Mouse (Mus musculus): ENCODE measurements around the gene Map3k5. TPM values are rescaled to one million over a fixed set of nuclear protein-coding genes. Genes with fewer than 3 reads are reported as not detected.

Gene Map3k5
- polyA plus RNA-seq, 1 experiment from 2014 or later = 4.2 TPM

DNA sequence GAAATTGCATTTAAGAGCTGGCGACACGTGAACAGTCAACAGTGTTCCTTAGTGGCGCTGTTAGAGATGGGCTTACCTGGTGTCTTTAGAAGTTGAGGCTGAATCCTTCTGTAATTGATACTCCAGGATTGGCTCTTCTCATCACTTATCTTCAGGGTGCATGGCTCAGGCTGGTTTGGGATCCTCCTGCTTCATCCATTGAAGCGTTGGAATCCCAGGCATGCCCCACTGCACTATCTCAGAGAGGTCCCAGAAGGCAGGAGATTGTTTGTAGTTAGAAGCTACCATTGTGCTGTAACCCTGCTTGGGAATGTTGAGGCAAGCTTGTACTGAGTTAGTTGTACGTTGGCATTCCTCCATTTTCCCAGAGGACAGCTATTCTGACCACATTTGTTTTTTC, 13.6 kb downstream of the Map3k5 start:
- WGBS (ENCODE audit: insufficient replicate concordance) = 83% methylated on average over 5 of the region's 5 CpGs
- Histone ChIP-seq H3K4me3 (ENCODE audit: low read depth, low read length) (no peak overlapping the region), H3K4me2 (no peak overlapping the region), H3K4me1 (ENCODE audit: control insufficient read depth, insufficient read depth, low read length) (no peaks in the 10 kb centered on the region; the same call in 1 of the 2 replicates), H3K27ac (ENCODE audit: low read depth, low read length) (no peak overlapping the region), H3K9ac (ENCODE audit: low read depth, low read length) (no peak overlapping the region), H3K9me3 (replicated peaks; ENCODE audit: control insufficient read depth, low read length) (no peaks in the 10 kb centered on the region), H3K27me3 (ENCODE audit: control insufficient read depth, insufficient read depth, low read length) (no peaks in the 10 kb centered on the region), H3K36me3 (ENCODE audit: control insufficient read depth, insufficient read depth, low read length) (no peaks in the 10 kb centered on the region)
- no peak for ATAC-seq (replicated peaks; ENCODE audit: insufficient number of reproducible peaks, low FRiP score, low TSS enrichment)

DNA sequence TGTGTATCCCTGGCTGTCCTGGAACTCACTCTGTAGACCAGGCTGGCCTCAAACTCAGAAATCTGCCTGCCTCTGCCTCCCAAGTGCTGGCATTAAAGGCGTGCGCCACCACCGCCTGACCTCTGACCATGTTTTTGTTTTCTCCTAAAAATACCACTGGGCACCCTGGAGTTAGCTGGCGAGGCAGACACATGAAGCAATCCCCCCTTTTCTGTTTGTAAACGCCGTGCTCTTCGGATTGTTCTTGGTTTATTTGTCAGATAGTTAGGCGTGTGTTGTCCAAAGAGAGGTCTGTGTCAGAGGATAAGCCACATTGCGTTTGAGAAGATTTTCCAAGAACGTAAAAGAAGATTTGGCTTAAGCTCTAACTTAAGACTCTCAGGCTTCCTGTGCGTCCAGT, 14.1 kb downstream of the Map3k5 start:
- no peak for ATAC-seq (replicated peaks; ENCODE audit: insufficient number of reproducible peaks, low FRiP score, low TSS enrichment)
- 92% methylated on average over 11 of the region's 11 CpGs for WGBS (ENCODE audit: insufficient replicate concordance)
- H3K27ac ChIP-seq (ENCODE audit: low read depth, low read length) = no peak overlapping the region

DNA sequence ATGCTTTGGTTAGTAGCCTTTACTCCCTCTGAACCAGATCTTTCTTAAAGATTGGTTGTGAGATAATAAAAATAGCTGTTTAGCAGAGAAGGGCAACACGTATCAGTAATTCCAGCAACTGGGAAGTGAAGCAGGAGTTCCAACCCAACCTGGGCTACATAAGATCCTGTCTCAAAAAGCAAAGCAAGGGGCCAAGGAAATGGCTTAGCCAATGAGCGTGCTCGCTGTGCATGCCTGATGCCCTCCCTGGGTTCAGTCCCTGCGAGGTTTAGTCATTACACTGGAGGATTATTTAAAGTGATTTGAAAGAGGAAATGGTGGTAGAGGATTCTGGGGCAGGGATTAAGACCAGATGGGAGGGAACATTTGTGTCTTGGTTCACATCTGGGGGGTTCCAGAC, 14.8 kb downstream of the Map3k5 start:
- H3K36me3 ChIP-seq (ENCODE audit: control insufficient read depth, insufficient read depth, low read length) = no peaks in the 10 kb centered on the region
- H3K9me3 ChIP-seq (replicated peaks; ENCODE audit: control insufficient read depth, low read length) = no peaks in the 10 kb centered on the region
- no peak overlapping the region for H3K4me2 ChIP-seq
- H3K4me3 ChIP-seq (ENCODE audit: low read depth, low read length) = no peak overlapping the region
- 88% methylated on average over 4 of the region's 4 CpGs for WGBS (ENCODE audit: insufficient replicate concordance)
- H3K27me3 ChIP-seq (ENCODE audit: control insufficient read depth, insufficient read depth, low read length) = no peaks in the 10 kb centered on the region
- H3K4me1 ChIP-seq (ENCODE audit: control insufficient read depth, insufficient read depth, low read length) = no peaks in the 10 kb centered on the region; the same call in 1 of the 2 replicates
- no peak overlapping the region for H3K27ac ChIP-seq (ENCODE audit: low read depth, low read length)
- no peak overlapping the region for H3K9ac ChIP-seq (ENCODE audit: low read depth, low read length)
- ATAC-seq (replicated peaks; ENCODE audit: insufficient number of reproducible peaks, low FRiP score, low TSS enrichment) = no peak

More for the DNA sequence above, 14.1 kb downstream of the Map3k5 start:
- H3K27me3 ChIP-seq (ENCODE audit: control insufficient read depth, insufficient read depth, low read length) = no peaks in the 10 kb centered on the region
- H3K4me2 ChIP-seq = no peak overlapping the region
- H3K4me1 ChIP-seq (ENCODE audit: control insufficient read depth, insufficient read depth, low read length) = no peaks in the 10 kb centered on the region; the same call in 1 of the 2 replicates
- H3K9me3 ChIP-seq (replicated peaks; ENCODE audit: control insufficient read depth, low read length) = no peaks in the 10 kb centered on the region
- H3K9ac ChIP-seq (ENCODE audit: low read depth, low read length) = no peak overlapping the region
- no peak overlapping the region for H3K4me3 ChIP-seq (ENCODE audit: low read depth, low read length)
- H3K36me3 ChIP-seq (ENCODE audit: control insufficient read depth, insufficient read depth, low read length) = no peaks in the 10 kb centered on the region

DNA sequence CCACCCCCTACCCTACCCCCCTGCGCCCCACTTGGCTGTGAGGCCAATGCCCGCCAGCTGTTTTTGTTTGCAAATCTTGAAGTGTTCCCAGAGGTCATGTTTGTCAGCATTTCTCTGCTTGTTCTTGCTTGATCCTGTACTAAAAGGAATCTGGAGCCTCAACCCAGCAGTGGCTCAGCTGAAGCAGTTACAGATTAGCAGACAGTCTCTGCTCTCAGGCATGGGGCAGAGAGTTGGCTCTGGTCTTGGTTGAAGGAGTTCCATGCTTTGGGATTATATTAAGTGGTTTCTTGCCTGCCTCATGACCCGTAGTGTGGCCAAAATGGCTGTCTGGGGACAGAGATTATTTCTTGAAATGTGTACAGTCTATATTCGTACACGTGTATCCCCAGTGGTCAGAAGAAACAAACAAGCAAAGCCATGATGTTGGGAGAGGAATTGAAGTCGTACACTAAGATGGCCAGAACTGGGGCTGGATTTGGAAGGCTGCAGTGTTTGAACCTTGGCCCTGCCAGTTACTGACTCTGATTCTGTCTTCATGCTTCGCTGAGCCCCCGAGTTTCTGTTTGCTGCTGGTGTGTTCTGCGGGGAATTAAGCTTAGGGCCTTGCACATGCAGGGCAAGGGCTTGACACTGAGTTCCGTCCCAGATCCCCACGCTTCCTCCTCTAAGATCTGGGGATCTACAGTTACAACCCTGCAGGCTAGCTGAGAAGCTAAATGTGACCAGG, 18.9 kb downstream of the Map3k5 start:
- WGBS (ENCODE audit: insufficient replicate concordance) = 88% methylated on average over 11 of the region's 11 CpGs

DNA sequence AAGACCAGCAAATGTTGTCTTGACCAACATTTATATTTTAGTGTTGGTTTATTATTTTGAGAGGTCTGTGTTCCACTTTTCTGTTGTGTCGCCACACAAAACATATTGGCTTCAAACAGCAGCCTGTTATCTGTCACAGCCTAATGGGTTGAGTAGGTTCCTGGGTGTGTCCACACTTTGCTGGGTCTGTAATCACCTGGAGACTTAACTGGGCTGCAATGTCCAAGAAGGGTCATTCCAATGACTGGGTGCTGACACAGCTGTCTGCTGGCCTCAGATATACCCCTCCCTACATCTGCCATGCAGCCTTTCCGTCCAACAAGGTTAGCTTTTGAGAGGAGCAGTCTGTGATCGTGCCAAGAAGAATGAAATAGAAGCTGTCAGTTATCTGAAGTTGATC, 20.3 kb downstream of the Map3k5 start:
- H3K4me3 ChIP-seq (ENCODE audit: low read depth, low read length) = no peak overlapping the region
- no peaks in the 10 kb centered on the region for H3K36me3 ChIP-seq (ENCODE audit: control insufficient read depth, insufficient read depth, low read length)
- no peaks in the 10 kb centered on the region for H3K27me3 ChIP-seq (ENCODE audit: control insufficient read depth, insufficient read depth, low read length)
- peak; percentile 73 for ATAC-seq (replicated peaks; ENCODE audit: insufficient number of reproducible peaks, low FRiP score, low TSS enrichment)
- no peak overlapping the region for H3K9ac ChIP-seq (ENCODE audit: low read depth, low read length)
- 57% methylated on average over 3 of the region's 3 CpGs for WGBS (ENCODE audit: insufficient replicate concordance)
- H3K9me3 ChIP-seq (replicated peaks; ENCODE audit: control insufficient read depth, low read length) = no peaks in the 10 kb centered on the region
- 0 out of 2 replicates have a peak overlapping the region, but pooled peaks have one; percentile 1 for H3K27ac ChIP-seq (ENCODE audit: low read depth, low read length)
- H3K4me2 ChIP-seq = no peak overlapping the region
- peaks cover 24% of the 10 kb centered on the region for H3K4me1 ChIP-seq (ENCODE audit: control insufficient read depth, insufficient read depth, low read length)

More for the DNA sequence above, 18.9 kb downstream of the Map3k5 start:
- Histone ChIP-seq H3K27ac (ENCODE audit: low read depth, low read length) (no peak overlapping the region), H3K9ac (ENCODE audit: low read depth, low read length) (no peak overlapping the region), H3K4me3 (ENCODE audit: low read depth, low read length) (no peak overlapping the region), H3K9me3 (replicated peaks; ENCODE audit: control insufficient read depth, low read length) (no peaks in the 10 kb centered on the region), H3K36me3 (ENCODE audit: control insufficient read depth, insufficient read depth, low read length) (no peaks in the 10 kb centered on the region), H3K4me1 (ENCODE audit: control insufficient read depth, insufficient read depth, low read length) (peaks cover 24% of the 10 kb centered on the region), H3K4me2 (no peak overlapping the region), H3K27me3 (ENCODE audit: control insufficient read depth, insufficient read depth, low read length) (no peaks in the 10 kb centered on the region)
- ATAC-seq (replicated peaks; ENCODE audit: insufficient number of reproducible peaks, low FRiP score, low TSS enrichment) = no peak

DNA sequence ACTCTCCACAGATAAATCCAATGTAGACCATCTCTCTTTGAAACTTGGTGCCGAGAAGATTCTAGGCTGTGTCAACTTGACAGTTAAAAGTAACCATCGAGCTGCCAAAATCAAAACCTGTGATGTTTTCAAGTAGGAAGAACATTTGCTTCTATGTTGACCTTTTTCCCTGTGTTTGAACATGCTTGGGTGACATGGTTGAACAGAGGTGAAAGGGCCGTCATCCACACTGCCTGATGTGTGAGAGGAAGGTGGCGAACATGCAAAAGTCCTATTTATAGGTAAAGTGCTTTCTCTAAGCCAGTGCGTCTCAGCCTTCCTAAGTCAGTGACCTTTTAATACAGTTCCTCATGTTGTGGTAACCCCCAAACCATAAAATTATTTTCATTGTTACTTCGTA, 21.5 kb downstream of the Map3k5 start:
- Histone ChIP-seq H3K36me3 (ENCODE audit: control insufficient read depth, insufficient read depth, low read length) (no peaks in the 10 kb centered on the region), H3K4me2 (no peak overlapping the region), H3K27ac (ENCODE audit: low read depth, low read length) (no peak overlapping the region), H3K4me3 (ENCODE audit: low read depth, low read length) (no peak overlapping the region), H3K9ac (ENCODE audit: low read depth, low read length) (no peak overlapping the region), H3K9me3 (replicated peaks; ENCODE audit: control insufficient read depth, low read length) (no peaks in the 10 kb centered on the region), H3K27me3 (ENCODE audit: control insufficient read depth, insufficient read depth, low read length) (no peaks in the 10 kb centered on the region), H3K4me1 (ENCODE audit: control insufficient read depth, insufficient read depth, low read length) (peaks cover 24% of the 10 kb centered on the region)
- 75% methylated on average over 6 of the region's 6 CpGs for WGBS (ENCODE audit: insufficient replicate concordance)
- no peak for ATAC-seq (replicated peaks; ENCODE audit: insufficient number of reproducible peaks, low FRiP score, low TSS enrichment)

DNA sequence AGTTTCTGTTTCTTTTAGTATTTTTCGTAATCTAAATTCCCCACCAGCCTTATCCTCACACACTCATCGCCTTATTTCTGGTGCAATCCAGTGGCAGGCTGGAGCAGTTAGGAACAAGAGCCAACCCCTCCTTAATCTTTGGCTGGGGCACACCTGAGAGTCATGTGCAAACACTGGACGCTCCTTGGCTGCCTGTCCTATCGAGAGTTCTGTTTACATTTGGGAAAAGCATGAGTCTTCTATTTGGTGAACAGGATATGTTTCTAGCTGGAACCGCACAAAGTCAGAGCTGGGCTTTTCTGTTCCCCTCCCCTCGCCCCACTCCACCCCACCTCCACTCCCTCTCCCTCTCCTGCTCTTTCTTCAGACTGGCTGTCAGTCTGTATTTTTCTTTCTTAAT, 22.5 kb downstream of the Map3k5 start:
- Histone ChIP-seq H3K36me3 (ENCODE audit: control insufficient read depth, insufficient read depth, low read length) (no peaks in the 10 kb centered on the region), H3K27ac (ENCODE audit: low read depth, low read length) (no peak overlapping the region), H3K9ac (ENCODE audit: low read depth, low read length) (no peak overlapping the region), H3K27me3 (ENCODE audit: control insufficient read depth, insufficient read depth, low read length) (no peaks in the 10 kb centered on the region), H3K4me1 (ENCODE audit: control insufficient read depth, insufficient read depth, low read length) (peaks cover 24% of the 10 kb centered on the region), H3K4me2 (no peak overlapping the region; the same call in 1 of the 2 replicates), H3K9me3 (replicated peaks; ENCODE audit: control insufficient read depth, low read length) (no peaks in the 10 kb centered on the region), H3K4me3 (ENCODE audit: low read depth, low read length) (no peak overlapping the region)
- no peak for ATAC-seq (replicated peaks; ENCODE audit: insufficient number of reproducible peaks, low FRiP score, low TSS enrichment)
- WGBS (ENCODE audit: insufficient replicate concordance) = 39% methylated on average over 6 of the region's 6 CpGs

DNA sequence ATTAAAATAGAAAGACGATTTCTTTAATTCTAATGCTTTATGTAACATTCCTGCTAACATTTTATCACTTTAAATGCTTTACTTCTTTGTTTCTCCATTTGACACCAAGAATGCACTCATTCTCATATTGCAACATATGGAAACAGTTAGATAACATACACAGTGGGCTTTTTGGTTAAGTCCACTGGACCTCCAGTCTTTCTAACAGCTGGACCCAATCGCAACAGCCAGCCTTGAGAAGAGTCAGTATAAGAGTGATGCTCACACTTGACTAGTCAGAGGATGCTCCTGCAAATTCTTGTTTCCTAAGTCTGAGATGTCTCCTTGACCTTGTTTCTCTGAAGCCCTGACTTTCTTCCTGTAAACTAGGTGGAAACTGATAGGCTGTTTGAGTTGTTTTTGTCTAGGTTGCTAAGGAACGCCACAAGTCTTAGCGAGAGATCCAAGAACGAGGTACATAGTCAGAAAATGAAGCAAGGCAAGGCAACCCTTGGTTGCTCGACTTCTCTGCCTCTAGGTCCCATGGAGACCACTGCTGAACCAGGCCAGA, 26.6 kb downstream of the Map3k5 start:
- no peak overlapping the region for H3K4me2 ChIP-seq
- no peak overlapping the region for H3K4me3 ChIP-seq (ENCODE audit: low read depth, low read length)
- ATAC-seq (replicated peaks; ENCODE audit: insufficient number of reproducible peaks, low FRiP score, low TSS enrichment) = no peak
- peaks cover 17% of the 10 kb centered on the region for H3K4me1 ChIP-seq (ENCODE audit: control insufficient read depth, insufficient read depth, low read length)
- no peak overlapping the region for H3K9ac ChIP-seq (ENCODE audit: low read depth, low read length)
- WGBS (ENCODE audit: insufficient replicate concordance) = 80% methylated on average over 6 of the region's 6 CpGs
- no peaks in the 10 kb centered on the region for H3K9me3 ChIP-seq (replicated peaks; ENCODE audit: control insufficient read depth, low read length)
- no peaks in the 10 kb centered on the region for H3K36me3 ChIP-seq (ENCODE audit: control insufficient read depth, insufficient read depth, low read length)
- H3K27me3 ChIP-seq (ENCODE audit: control insufficient read depth, insufficient read depth, low read length) = no peaks in the 10 kb centered on the region
- H3K27ac ChIP-seq (ENCODE audit: low read depth, low read length) = no peak overlapping the region

DNA sequence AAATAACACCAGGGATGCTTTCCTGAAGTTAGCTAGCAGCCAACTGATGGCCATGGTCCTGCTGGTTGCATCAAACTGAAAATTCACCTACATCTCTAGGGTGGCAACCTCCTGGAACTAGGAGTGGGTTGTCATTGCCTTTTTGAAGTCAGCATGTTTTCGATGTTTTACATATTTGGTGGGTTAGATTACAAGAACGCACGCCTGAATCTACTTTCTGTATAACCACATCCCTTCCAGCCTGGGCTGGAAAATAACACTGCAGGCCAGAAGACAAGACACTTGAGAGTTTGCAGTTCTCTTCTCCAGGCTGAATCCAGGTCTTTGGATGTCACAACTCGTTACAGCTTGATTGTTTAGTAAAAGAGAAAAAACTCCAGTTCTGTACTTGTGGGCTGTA, 28.5 kb downstream of the Map3k5 start:
- Histone ChIP-seq H3K4me1 (ENCODE audit: control insufficient read depth, insufficient read depth, low read length) (peaks cover 6% of the 10 kb centered on the region), H3K36me3 (ENCODE audit: control insufficient read depth, insufficient read depth, low read length) (no peaks in the 10 kb centered on the region), H3K9ac (ENCODE audit: low read depth, low read length) (no peak overlapping the region), H3K9me3 (replicated peaks; ENCODE audit: control insufficient read depth, low read length) (no peaks in the 10 kb centered on the region), H3K27ac (ENCODE audit: low read depth, low read length) (no peak overlapping the region), H3K4me2 (no peak overlapping the region), H3K27me3 (ENCODE audit: control insufficient read depth, insufficient read depth, low read length) (no peaks in the 10 kb centered on the region), H3K4me3 (ENCODE audit: low read depth, low read length) (no peak overlapping the region)
- WGBS (ENCODE audit: insufficient replicate concordance) = 77% methylated on average over 4 of the region's 4 CpGs
- ATAC-seq (replicated peaks; ENCODE audit: insufficient number of reproducible peaks, low FRiP score, low TSS enrichment) = no peak

Data from heart, embryonic 11.5 days (tissue).